Mouse (Mus musculus): ENCODE results near the gene Enthd1.

The Enthd1 gene

DNA sequence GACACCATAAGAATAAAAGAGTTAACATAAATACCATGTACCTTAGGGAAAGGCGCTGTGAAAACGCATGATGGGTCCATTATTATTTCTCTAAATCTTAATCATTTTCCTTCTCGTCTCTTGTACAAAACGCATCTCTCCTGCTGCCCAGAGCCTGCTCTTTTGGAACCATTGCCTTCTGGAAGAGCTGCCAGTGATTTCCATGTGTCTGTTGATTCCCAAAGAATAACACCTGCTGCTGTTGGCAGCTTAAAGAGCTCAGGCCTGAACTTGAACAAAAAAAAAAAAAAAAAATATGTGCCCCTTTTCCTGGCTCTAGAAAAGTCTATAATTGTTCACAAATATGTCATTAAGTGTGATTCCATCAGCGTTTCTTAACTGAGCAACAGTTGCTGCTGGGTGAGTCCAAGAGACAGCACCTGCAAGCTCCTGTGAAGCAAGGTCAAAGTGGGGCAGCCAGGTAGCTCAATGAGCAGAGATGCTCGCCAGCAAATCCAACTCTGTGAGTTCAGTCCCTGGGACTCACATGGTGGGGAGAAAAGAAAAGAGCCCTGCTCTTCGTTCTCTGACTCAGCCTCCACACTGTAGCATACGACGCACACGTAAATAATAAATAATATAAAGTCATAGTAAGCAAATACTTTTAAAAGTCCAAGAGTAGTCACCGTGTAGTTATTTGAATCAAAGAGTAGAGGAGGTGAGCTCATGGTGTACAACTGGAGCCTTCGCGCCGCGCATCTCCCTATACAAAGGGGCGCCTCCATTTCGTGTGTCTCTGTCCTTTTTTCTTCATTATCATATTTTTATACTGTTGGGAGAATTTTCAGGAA is 9.5 kb upstream of the Enthd1 start:
- DNase-seq (ENCODE audit: low spot score in 2 of 2): no peak

GRCm38 (mm10) chr15:80572811-80573520 is 8.0 kb upstream of the Enthd1 start:
- DNase-seq (ENCODE audit: low spot score in 2 of 2): no peak

GRCm38 (mm10) chr15:80572291-80572690 is 7.3 kb upstream of the Enthd1 start, which contains the start of gene Grap2:
Grap2 (plus strand) TSS chr15:80572594.
- DNase-seq (ENCODE audit: low spot score in 2 of 2): no peak

GRCm38 (mm10) chr15:80571611-80572010 is 6.7 kb upstream of the Enthd1 start:
- no peak for DNase-seq (ENCODE audit: low spot score in 2 of 2)

GRCm38 (mm10) chr15:80570226-80570625 is 5.3 kb upstream of the Enthd1 start:
- no peak for DNase-seq (ENCODE audit: low spot score in 2 of 2)

DNA sequence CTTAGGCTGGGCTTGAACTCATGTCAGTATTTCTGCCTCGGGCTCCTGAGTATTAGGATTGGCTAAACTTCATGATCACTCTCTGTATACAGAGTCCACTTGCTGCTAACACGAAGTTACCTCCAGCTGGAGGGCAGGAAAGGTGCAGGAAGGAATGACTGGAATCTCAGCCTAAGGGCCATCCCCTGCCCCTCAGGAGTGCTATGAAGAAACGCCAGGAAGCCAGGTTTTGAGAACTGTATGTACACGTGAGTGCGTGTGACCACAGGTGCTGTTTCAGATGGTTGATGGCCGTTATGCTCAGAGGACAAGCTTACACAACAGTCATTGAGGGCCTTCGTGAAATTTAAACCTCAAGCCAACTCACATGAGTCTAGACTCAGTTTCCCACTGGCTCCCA is 4.2 kb upstream of the Enthd1 start:
- DNase-seq (ENCODE audit: low spot score in 2 of 2): no peak

DNA sequence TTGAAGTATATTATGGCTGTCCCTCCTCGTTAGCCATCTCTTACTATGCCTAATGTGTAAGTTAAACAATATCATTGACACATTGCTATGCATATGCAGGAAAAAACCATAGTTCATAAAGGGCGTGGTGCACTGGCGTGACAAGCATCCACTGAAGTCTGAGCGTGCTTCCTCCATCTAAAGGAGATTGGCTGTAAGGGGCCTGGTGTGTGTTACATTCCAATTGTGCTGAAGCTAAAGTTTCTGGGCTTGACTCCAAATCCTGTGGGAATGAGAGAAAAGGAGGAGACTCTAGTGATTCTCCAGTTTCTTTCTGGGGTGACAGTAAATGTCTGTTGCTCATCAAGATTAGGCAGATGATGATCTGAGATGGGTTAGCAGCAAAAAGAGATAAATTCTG is 2.8 kb upstream of the Enthd1 start:
- no peak for DNase-seq (ENCODE audit: low spot score in 2 of 2)

DNA sequence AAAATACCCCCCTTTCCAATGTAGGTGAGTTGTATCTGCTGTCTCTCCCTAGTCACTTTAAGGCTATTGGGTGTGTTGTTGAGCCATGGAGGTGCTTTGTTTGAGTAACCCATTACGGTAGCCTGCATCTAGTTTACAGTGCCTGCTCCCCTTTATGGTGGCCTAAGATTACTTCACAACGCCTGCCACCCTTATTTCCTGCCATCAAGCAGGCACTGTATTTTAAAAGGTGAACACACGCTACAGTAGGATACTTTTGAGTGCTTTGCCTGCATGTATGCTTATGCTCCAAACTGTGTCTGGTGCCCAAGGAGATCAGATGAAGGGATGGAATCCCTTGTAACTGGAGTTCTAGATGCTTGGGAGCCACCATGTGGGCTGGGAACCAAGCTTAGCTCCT is 2.2 kb upstream of the Enthd1 start:
- no peak for DNase-seq (ENCODE audit: low spot score in 2 of 2)

GRCm38 (mm10) chr15:80566696-80567095 is 1.7 kb upstream of the Enthd1 start:
- no peak for DNase-seq (ENCODE audit: low spot score in 2 of 2)

DNA sequence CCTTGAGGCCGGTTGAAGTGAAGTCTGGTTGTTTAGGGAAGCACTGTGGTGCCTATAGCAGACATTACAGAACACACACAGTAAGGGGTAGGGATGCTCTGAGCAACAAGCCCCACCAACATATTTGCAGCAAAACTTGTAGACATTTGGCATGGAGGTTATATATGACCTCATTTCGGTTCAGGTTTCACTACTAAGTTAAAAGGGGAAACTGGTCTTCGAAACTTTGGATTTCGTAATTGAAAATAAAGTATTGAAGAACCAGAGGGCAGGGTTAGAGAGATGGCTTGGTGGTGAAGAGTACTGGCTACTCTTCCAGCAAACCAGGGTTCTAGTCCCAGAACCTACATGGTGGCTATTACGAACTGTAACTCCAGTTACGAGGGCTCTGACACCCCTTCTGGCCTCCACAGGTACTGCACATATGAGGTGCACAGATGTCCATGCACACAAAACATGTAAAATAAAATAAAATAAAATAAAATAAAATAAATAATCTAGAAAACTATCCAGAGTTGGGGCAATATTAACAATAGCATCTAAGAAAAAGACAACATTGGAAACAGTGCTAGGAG is 1.2 kb downstream of the Enthd1 start:
- DNase-seq (ENCODE audit: low spot score in 2 of 2): no peak

DNA sequence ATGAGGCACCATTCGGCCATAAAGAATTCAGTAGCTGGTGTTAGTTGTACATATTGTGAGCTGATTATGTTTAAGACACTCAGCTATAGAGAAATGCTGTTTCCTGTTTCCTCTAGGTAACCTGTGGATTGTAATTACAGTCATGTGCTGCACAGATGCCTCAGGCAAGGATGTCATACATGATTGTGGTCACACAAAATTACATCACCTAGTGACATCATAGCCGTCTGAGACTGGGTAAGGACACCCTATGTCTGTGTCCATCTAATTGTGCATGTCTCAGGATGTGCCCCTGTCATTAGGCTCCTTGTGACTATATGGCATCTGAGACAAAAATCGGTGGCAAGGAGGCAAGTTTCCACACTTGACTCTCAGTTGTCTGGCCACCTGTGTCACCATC is 2.5 kb downstream of the Enthd1 start:
- DNase-seq (ENCODE audit: low spot score in 2 of 2): no peak

GRCm38 (mm10) chr15:80560646-80561580 is 4.0 kb downstream of the Enthd1 start:
- DNase-seq (ENCODE audit: low spot score in 2 of 2): no peak

GRCm38 (mm10) chr15:80559978-80560377 is 5.0 kb downstream of the Enthd1 start:
- no peak for DNase-seq (ENCODE audit: low spot score in 2 of 2)

GRCm38 (mm10) chr15:80559534-80559933 is 5.4 kb downstream of the Enthd1 start:
- DNase-seq (ENCODE audit: low spot score in 2 of 2): no peak

GRCm38 (mm10) chr15:80557745-80558144 is 7.2 kb downstream of the Enthd1 start:
- no peak for DNase-seq (ENCODE audit: low spot score in 2 of 2)

DNA sequence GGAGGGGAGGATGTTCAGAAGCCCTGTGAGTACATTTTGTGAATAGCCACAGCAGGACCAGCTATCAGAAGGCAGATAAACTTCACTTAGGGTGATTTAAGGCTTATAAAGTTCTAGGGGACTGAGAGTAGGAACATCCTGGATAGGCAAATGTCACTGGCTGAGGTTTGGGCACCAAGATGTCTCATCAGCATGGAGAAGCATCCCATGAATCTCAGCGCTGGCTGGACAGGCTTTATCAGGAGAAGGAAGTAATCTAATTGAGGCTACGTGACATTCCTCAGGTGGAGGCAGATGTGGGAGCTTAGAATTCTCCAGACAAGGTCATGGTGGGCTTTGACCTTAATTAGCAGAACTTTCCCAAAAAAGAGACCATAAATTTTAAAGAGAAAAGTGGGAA is 8.9 kb downstream of the Enthd1 start:
- no peak for DNase-seq (ENCODE audit: low spot score in 2 of 2)

DNA sequence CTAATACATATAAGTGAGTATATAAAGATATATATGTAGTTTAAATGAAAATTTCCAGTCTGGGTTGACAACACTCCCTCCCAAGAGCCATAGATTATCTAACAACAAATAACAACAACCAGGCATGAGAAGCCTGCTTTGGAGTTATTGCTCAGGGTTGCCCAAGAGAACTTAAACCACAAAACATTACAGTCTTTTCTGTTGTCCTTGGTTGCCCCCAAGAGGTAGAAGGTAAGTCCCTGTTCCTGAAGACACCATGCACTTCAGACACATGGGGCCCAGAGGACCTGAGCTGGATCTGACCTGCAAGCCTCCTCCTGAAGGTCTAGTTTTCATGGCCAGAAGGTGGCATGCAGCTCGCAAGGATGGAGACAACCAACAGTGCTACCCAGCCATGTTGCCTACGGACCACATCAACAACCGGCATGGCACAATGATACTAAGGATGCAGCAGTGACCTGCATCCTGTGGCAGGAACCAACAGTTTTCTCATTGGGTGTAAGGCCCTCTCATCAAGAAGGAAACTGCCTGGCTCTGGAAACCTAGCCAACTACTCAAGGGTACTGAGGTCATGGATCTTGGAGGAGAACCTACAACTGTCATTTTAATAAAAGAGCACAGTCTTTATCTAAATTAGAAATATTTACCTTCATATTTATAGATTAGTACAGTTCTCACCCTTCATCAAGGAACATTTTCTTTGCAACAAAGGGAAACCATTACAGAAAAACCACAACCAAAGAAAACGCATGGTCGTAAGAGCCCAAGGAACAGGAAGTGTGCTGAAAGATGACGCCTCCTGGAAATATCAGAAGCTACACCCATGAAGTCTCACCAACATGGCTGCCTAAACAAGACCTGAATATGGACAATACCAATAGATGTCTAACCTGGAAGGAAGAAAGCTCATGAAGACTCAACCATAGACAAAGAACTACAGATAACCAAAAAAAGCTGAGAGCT is 9.8 kb downstream of the Enthd1 start:
- DNase-seq (ENCODE audit: low spot score in 2 of 2): no peak

- DNase-seq (ENCODE audit: low spot score in 2 of 2): no peak
Observed at GRCm38 (mm10) chr15:80545430-80545829, 19.5 kb downstream of the Enthd1 start.

DNA sequence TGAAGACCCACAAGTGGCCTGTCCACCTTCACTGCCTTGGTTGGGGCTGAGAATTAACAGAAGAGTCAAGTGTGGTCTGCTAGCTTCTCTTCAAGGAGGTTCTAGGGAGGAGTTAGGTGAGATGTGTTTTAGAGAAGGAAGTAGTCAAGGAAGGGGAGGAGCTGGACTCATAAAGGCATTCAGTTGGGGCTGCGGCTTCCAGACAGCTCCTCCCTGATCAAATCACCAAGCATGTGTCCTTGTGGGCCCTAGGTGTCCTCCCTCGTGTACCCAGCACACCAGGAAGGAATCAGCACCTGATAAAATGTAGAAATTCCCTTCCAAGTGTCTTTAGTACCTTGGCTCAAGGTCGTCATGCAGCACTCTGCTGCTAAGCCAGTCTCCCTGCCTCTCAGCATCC is 20.8 kb downstream of the Enthd1 start:
- DNase-seq (ENCODE audit: low spot score in 2 of 2): no peak

- DNase-seq (ENCODE audit: low spot score in 2 of 2): no peak
Observed at GRCm38 (mm10) chr15:80538671-80539340, 26.1 kb downstream of the Enthd1 start.
